Comparison of ENCODE assay signal across 22 mouse cellular contexts in the genomic region with DNA sequence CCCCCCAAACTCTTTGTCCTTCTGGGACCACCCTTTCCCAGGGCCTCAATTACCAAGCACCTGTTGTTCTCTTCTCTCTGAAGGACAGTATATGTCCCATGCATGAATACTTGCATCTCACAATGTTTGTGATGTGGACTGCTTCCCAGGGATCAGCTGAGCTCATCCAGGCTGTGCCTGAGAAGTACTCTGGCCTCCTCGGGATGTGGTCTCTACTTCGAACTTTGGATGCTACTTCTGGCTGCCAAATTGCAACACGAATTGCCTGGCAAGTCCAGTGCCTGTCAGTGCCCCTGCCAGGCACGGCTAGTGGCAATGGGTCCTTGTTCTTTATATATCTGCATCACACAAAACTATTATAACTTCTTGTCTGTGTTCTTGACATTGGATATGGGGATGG. TPM values are rescaled to one million over a fixed set of nuclear protein-coding genes. Genes with fewer than 3 reads are reported as not detected.
A peak's percentile ranks its signal among the peaks of the same experiment; 100 is the strongest.
DNase-seq lines count a peak whose midpoint lies in the region; ATAC-seq and TF ChIP-seq lines count a peak whose summit lies in the region.
"Had no signal": no experiment of that assay in that cellular context is flagged by ENCODE, and none has a peak within 500 bp of the region (broad histone marks: within the 10 kb centered on the region; RNA-seq: fewer than 3 reads in every experiment).

No protein-coding gene starts in this region.

- H3K4me2 ChIP-seq in liver, embryonic 12.5 days = no peak overlapping the region
- H3K4me2 ChIP-seq: embryonic facial prominence, embryonic 13.5 days; embryonic facial prominence, embryonic 15.5 days; forebrain, embryonic 12.5 days had no signal

- TF ChIP-seq CTCF in kidney, adult 2 months (conservative IDR thresholded peaks at IDR 0.05; ENCODE audit: insufficient read depth, insufficient read length, low read depth, low read length) = no peak
- TF ChIP-seq CTCF in liver, adult 2 months (IDR thresholded peaks at IDR 0.05; ENCODE audit: low read depth, low read length) = no peak

- 59% methylated on average over 4 of the region's 4 CpGs for WGBS in kidney, adult 2 months
- WGBS in liver, adult 2 months = 24% methylated on average over 4 of the region's 4 CpGs
- 80% methylated on average over 4 of the region's 4 CpGs for WGBS in liver, embryonic 12.5 days (ENCODE audit: insufficient replicate concordance)

- no peak for ATAC-seq in liver, embryonic 12.5 days
- ATAC-seq: forebrain, embryonic 14.5 days had no signal

- no peaks in the 10 kb centered on the region for H3K9me3 ChIP-seq in liver, embryonic 12.5 days (replicated peaks)
- H3K9me3 ChIP-seq: embryonic facial prominence, embryonic 13.5 days; embryonic facial prominence, embryonic 15.5 days; forebrain, embryonic 10.5 days; forebrain, embryonic 12.5 days had no signal

- no peak overlapping the region for H3K4me3 ChIP-seq in kidney, adult 2 months (ENCODE audit: insufficient read depth, low read depth, low read length)
- H3K4me3 ChIP-seq in liver, adult 2 months (ENCODE audit: insufficient read depth, low read depth, low read length) = no peak overlapping the region
- H3K4me3 ChIP-seq in liver, embryonic 12.5 days = no peak overlapping the region
- H3K4me3 ChIP-seq: embryonic facial prominence, embryonic 13.5 days; embryonic facial prominence, embryonic 15.5 days; erythroblast, embryonic 14.5 days; forebrain, embryonic 10.5 days; forebrain, embryonic 12.5 days had no signal

- no peak overlapping the region for H3K9ac ChIP-seq in liver, adult 2 months (ENCODE audit: low read depth, low read length)
- H3K9ac ChIP-seq in liver, embryonic 12.5 days = no peak overlapping the region
- H3K9ac ChIP-seq: embryonic facial prominence, embryonic 13.5 days; embryonic facial prominence, embryonic 15.5 days; forebrain, embryonic 12.5 days had no signal

- peaks cover 5% of the 10 kb centered on the region for H3K36me3 ChIP-seq in kidney, adult 2 months (ENCODE audit: control insufficient read depth, insufficient read depth, low read length)
- H3K36me3 ChIP-seq in liver, adult 2 months (ENCODE audit: control insufficient read depth, insufficient read depth, low read length) = peaks cover 6% of the 10 kb centered on the region; the same call in 1 of the 2 replicates
- H3K36me3 ChIP-seq in liver, embryonic 12.5 days = peaks cover 21% of the 10 kb centered on the region

- H3K79me2 ChIP-seq in liver, adult 2 months (ENCODE audit: control insufficient read depth, insufficient read depth, low read length) = no peaks in the 10 kb centered on the region

- no peaks in the 10 kb centered on the region for H3K4me1 ChIP-seq in kidney, adult 2 months (ENCODE audit: control insufficient read depth, insufficient read depth, low read length)
- no peaks in the 10 kb centered on the region for H3K4me1 ChIP-seq in liver, adult 2 months (ENCODE audit: control insufficient read depth, insufficient read depth, low read length)
- no peaks in the 10 kb centered on the region for H3K4me1 ChIP-seq in liver, embryonic 12.5 days
- H3K4me1 ChIP-seq: embryonic facial prominence, embryonic 13.5 days; embryonic facial prominence, embryonic 15.5 days; forebrain, embryonic 12.5 days had no signal

- peak; percentile 56 for DNase-seq in kidney, adult 2 months
- DNase-seq in kidney, postnatal 25 days = no peak
- peak; percentile 53 for DNase-seq in kidney, adult 9 months
- DNase-seq in kidney, postnatal 14 days = no peak
- peak; percentile 89 for DNase-seq in liver, adult 2 months (ENCODE audit: extremely low read depth, low read depth, low spot score)
- DNase-seq: adrenal gland, adult 2 months; adrenal gland, postnatal 10 days; adrenal gland, postnatal 25 days; cerebellum, adult 11 months; cerebellum, adult 18-20 months; cerebellum, adult 8-10 months; cerebellum, adult 9-11 months; cerebellum, postnatal 14 days; cerebellum, postnatal 36 days; embryo, embryonic 11 days had no signal

- no peak overlapping the region for H3K27ac ChIP-seq in kidney, adult 2 months (ENCODE audit: insufficient read depth, low read depth, low read length)
- H3K27ac ChIP-seq in liver, adult 2 months (replicated peaks; ENCODE audit: insufficient read depth, low read depth, low read length) = no peak overlapping the region
- no peak overlapping the region for H3K27ac ChIP-seq in liver, embryonic 12.5 days
- H3K27ac ChIP-seq: embryonic facial prominence, embryonic 13.5 days; embryonic facial prominence, embryonic 15.5 days; forebrain, embryonic 12.5 days had no signal

- no peaks in the 10 kb centered on the region for H3K27me3 ChIP-seq in kidney, adult 2 months (replicated peaks; ENCODE audit: control insufficient read depth, insufficient read depth, low read length)
- H3K27me3 ChIP-seq in liver, adult 2 months (ENCODE audit: control insufficient read depth, insufficient read depth, low read length) = no peaks in the 10 kb centered on the region
- H3K27me3 ChIP-seq in liver, embryonic 12.5 days (replicated peaks) = peaks cover 27% of the 10 kb centered on the region
- H3K27me3 ChIP-seq: embryonic facial prominence, embryonic 13.5 days; embryonic facial prominence, embryonic 15.5 days; forebrain, embryonic 12.5 days had no signal

- no peak for TF ChIP-seq POLR2A in kidney, adult 2 months (IDR thresholded peaks at IDR 0.05; ENCODE audit: low read depth, low read length)
- TF ChIP-seq POLR2A in liver, adult 2 months (IDR thresholded peaks at IDR 0.05; ENCODE audit: extremely low read depth, insufficient read depth, low read length) = no peak

RNA-seq across cellular contexts. Expression of a gene that starts 41.8 kb away (rescaled TPM):
- 123 and 142 TPM in 2 replicates for polyA plus RNA-seq in kidney, adult 2 months (2012; rRNA removed)
- 40.2 and 43.7 TPM in 2 replicates for total RNA-seq in liver, adult 2 months (2014; rRNA removed)
- 110 and 121 TPM in 2 replicates for polyA plus RNA-seq in liver, adult 2 months (2012; rRNA removed)
- polyA plus RNA-seq in liver, embryonic 12.5 days (2016; fragmentation: Nextera tagmentation; extraction: Ambion mirVana) = 21.9 and 23.6 TPM in 2 replicates

Comparison
In these comparisons a context has a peak if more than half of its experiments do, and no peak if none do; other contexts are left out.
1. DNase-seq: peak in kidney, adult 2 months (single experiment), kidney, adult 9 months (single experiment) and liver, adult 2 months (single experiment); none in kidney, postnatal 25 days (0 of 2) and kidney, postnatal 14 days (single experiment).